Mouse (Mus musculus) small intestine, adult 10 weeks (tissue): ENCODE measurements around the gene Mia2. TPM values are rescaled to one million over a fixed set of nuclear protein-coding genes. Genes with fewer than 3 reads are reported as not detected.

Experiments used
- polyA plus RNA-seq: library from polyadenylated mRNA; stranded (reverse); fragments of 350-450 nt; fragmentation: Illumina TruSeq; extraction: RNeasy Lipid Tissue Mini Kit (QIAGEN cat#74804); gene quantifications from one replicate; pipeline ENCODE4 v1.2.3, GENCODE M21; 2014; ENCODE audit warnings: low replicate concordance

The Mia2 gene
- polyA plus RNA-seq: 680 TPM

GRCm38 (mm10) chr12:59095104-59096025, at the start of gene Mia2:
Gene Mia2 (plus strand): TSS chr12:59095799.

GRCm38 (mm10) chr12:59060993-59061595, 34.5 kb upstream of the Mia2 start, which contains the start of gene Trappc6b:
Gene Trappc6b (minus strand): TSS chr12:59061472.

GRCm38 (mm10) chr12:59066448-59067077, 29.0 kb upstream of the Mia2 start, which contains the start of gene Pnn:
Gene Pnn (plus strand): TSS chr12:59066884.

DNA sequence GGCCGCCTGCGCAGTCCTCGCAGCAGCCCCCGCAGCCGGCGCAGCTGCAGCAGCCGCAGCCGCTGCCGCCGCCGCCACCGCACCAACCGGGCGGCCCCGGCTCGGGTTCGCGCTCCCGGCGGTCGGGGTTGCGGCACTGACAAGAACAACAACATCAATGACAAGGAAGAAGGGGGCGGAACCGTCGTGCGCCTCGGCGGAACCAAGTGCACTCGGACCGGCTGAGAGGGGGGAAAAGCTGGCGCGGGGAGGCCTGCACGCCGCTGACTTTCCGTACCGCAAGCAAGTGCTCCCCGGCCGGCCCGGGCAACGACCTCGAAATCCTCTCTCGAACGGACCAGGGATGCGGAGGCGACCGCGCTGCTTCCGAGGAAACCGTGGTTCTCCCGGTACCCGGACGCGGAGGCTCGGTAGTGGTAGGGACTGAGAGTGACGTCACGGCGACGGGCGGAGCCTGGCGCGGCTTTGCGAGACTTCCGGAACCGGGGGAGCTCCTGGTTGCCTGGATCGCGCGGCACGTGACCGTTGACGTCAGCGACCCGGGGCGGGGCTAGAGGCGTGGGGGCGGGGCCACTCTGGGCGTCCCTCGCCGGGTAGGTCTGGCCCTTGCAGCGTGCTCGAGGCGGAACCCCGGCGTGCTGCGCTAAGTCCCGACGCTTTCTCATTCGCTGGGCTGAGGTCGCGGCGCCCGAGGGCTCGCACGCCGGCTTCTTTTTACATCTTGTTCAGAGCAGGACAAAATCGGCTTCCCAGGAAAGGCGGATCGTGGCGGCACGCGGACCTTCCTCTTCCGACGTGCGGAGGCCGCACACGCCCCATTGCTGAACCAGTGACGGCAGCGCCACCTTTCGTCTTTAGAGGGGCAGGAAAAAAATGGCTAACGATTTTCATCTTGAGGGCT, 124.0 kb downstream of the Mia2 start, which contains the start of gene Fbxo33:
Gene Fbxo33 (minus strand): TSS at position 401 of the 901 bp plus-strand sequence.

Other genes starting within 250 kb of the Mia2 start
- gene Sec23a, start 83.8 kb upstream of the Mia2 start, polyA plus RNA-seq: 308 TPM
- gene Gemin2, start 82.4 kb upstream of the Mia2 start, polyA plus RNA-seq: 13.5 TPM
- gene Trappc6b, start 34.3 kb upstream of the Mia2 start, polyA plus RNA-seq: 325 TPM
- 159 TPM for gene Pnn, start 28.9 kb upstream of the Mia2 start, polyA plus RNA-seq
- gene Fbxo33, start 123.9 kb downstream of the Mia2 start, polyA plus RNA-seq: 38.7 TPM